Mouse (Mus musculus): ENCODE measurements around the gene Efcab8. TPM values are rescaled to one million over a fixed set of nuclear protein-coding genes. Genes with fewer than 3 reads are reported as not detected.

The Efcab8 gene
- polyA plus RNA-seq, 1 experiment from 2014 or later, result not detected

- H3K4me1 ChIP-seq, result peaks cover 7% of the 10 kb centered on the region; the same call in 1 of the 2 replicates
- ATAC-seq (ENCODE audit: insufficient number of reproducible peaks, insufficient read depth, low FRiP score, low TSS enrichment, low read depth), result no peak
- H3K27ac ChIP-seq, result no peak overlapping the region
- H3K9me3 ChIP-seq, result no peaks in the 10 kb centered on the region
- H3K4me3 ChIP-seq, result no peak overlapping the region
- no peak overlapping the region for H3K4me2 ChIP-seq
- H3K9ac ChIP-seq, result no peak overlapping the region
- no peaks in the 10 kb centered on the region for H3K36me3 ChIP-seq
- 81% methylated on average over 8 of the region's 8 CpGs for WGBS
- no peaks in the 10 kb centered on the region for H3K27me3 ChIP-seq
Observed at GRCm38 (mm10) chr2:153827171-153827830, 47.6 kb downstream of the Efcab8 start.

DNA sequence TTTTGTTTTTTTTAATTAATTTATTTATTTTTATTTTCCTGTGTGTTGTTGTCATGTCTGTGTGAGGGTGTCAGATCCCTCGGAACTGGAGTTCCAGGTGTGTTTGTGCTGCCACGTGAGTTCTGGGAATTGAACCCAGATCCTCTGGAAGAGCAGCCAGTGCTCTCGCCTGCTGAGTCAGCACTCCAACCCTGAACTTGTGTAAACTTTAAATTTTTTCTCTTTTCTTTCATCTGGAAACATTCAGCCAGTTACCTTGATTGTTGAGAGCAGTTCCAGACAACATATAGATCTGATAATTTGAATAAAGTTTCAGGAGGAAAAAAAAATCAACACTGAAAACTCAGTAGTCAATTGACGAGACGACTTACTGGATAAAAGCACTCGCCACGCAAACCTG, 49.0 kb downstream of the Efcab8 start:
- no peaks in the 10 kb centered on the region for H3K36me3 ChIP-seq
- no peaks in the 10 kb centered on the region for H3K9me3 ChIP-seq
- no peak overlapping the region for H3K9ac ChIP-seq
- no peak for ATAC-seq (ENCODE audit: insufficient number of reproducible peaks, insufficient read depth, low FRiP score, low TSS enrichment, low read depth)
- H3K4me1 ChIP-seq, result peaks cover 7% of the 10 kb centered on the region; the same call in 1 of the 2 replicates
- no peak overlapping the region for H3K4me2 ChIP-seq
- no peak overlapping the region for H3K27ac ChIP-seq
- H3K27me3 ChIP-seq, result no peaks in the 10 kb centered on the region
- WGBS, result 67% methylated on average over 7 of the region's 7 CpGs
- no peak overlapping the region for H3K4me3 ChIP-seq

- Histone ChIP-seq H3K27ac (no peak overlapping the region), H3K4me3 (no peak overlapping the region), H3K9me3 (no peaks in the 10 kb centered on the region), H3K4me2 (no peak overlapping the region), H3K36me3 (no peaks in the 10 kb centered on the region), H3K27me3 (no peaks in the 10 kb centered on the region), H3K9ac (no peak overlapping the region), H3K4me1 (no peaks in the 10 kb centered on the region)
- ATAC-seq (ENCODE audit: insufficient number of reproducible peaks, insufficient read depth, low FRiP score, low TSS enrichment, low read depth), result no peak
- WGBS, result 82% methylated on average over 8 of the region's 8 CpGs
Observed at GRCm38 (mm10) chr2:153833291-153833690, 53.6 kb downstream of the Efcab8 start.

- H3K27me3 ChIP-seq, result no peaks in the 10 kb centered on the region
- 83% methylated on average over 8 of the region's 8 CpGs for WGBS
- no peak overlapping the region for H3K4me3 ChIP-seq
- ATAC-seq (ENCODE audit: insufficient number of reproducible peaks, insufficient read depth, low FRiP score, low TSS enrichment, low read depth), result no peak
- H3K27ac ChIP-seq, result no peak overlapping the region
- H3K9ac ChIP-seq, result no peak overlapping the region
- no peak overlapping the region for H3K4me2 ChIP-seq
- H3K36me3 ChIP-seq, result no peaks in the 10 kb centered on the region
- H3K4me1 ChIP-seq, result no peaks in the 10 kb centered on the region
- no peaks in the 10 kb centered on the region for H3K9me3 ChIP-seq
Observed at GRCm38 (mm10) chr2:153842854-153843253, 63.1 kb downstream of the Efcab8 start.

DNA sequence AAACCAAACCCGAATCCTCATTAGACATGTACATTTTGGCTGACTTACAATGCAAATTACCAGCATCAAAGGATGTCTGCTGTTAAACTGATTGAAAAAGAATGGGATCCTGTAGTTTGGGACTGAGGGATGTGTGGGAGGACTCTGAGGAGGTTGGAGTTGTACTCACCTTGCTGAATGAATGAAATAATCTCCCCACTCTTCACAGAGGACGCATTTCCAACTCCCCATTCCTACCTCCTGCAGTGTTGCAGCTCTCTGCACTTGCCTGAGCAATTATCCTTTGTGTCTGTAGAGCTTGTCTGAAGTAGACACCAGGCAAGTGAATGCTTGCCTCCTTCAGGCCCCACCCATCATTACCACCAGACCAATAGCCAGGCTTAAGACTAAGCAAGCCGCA, 68.7 kb downstream of the Efcab8 start:
- Histone ChIP-seq H3K9me3 (no peaks in the 10 kb centered on the region), H3K36me3 (no peaks in the 10 kb centered on the region), H3K4me3 (no peak overlapping the region), H3K4me2 (no peak overlapping the region), H3K9ac (no peak overlapping the region), H3K27ac (no peak overlapping the region), H3K4me1 (no peaks in the 10 kb centered on the region), H3K27me3 (no peaks in the 10 kb centered on the region)
- WGBS, result 68% methylated on average over 3 of the region's 3 CpGs
- no peak for ATAC-seq (ENCODE audit: insufficient number of reproducible peaks, insufficient read depth, low FRiP score, low TSS enrichment, low read depth)

GRCm38 (mm10) chr2:153850351-153851029, 70.8 kb downstream of the Efcab8 start:
- 83% methylated on average over 6 of the region's 6 CpGs for WGBS
- no peak overlapping the region for H3K4me3 ChIP-seq
- H3K27ac ChIP-seq, result no peak overlapping the region

GRCm38 (mm10) chr2:153851030-153851360, 71.3 kb downstream of the Efcab8 start:
- WGBS, result 45% methylated on average over 4 of the region's 4 CpGs

More at GRCm38 (mm10) chr2:153850351-153851029, 70.8 kb downstream of the Efcab8 start:
- Histone ChIP-seq H3K27me3 (no peaks in the 10 kb centered on the region), H3K4me2 (no peak overlapping the region), H3K9me3 (no peaks in the 10 kb centered on the region), H3K9ac (no peak overlapping the region), H3K36me3 (no peaks in the 10 kb centered on the region), H3K4me1 (peaks cover 5% of the 10 kb centered on the region; the same call in 1 of the 2 replicates)
- no peak for ATAC-seq (ENCODE audit: insufficient number of reproducible peaks, insufficient read depth, low FRiP score, low TSS enrichment, low read depth)

GRCm38 (mm10) chr2:153853544-153853943, 73.8 kb downstream of the Efcab8 start:
- Histone ChIP-seq H3K4me1 (peaks cover 5% of the 10 kb centered on the region; the same call in 1 of the 2 replicates), H3K4me3 (no peak overlapping the region), H3K9me3 (no peaks in the 10 kb centered on the region), H3K9ac (no peak overlapping the region), H3K27ac (no peak overlapping the region), H3K36me3 (no peaks in the 10 kb centered on the region), H3K27me3 (no peaks in the 10 kb centered on the region), H3K4me2 (no peak overlapping the region)
- WGBS, result 11% methylated on average over 5 of the region's 5 CpGs
- ATAC-seq (ENCODE audit: insufficient number of reproducible peaks, insufficient read depth, low FRiP score, low TSS enrichment, low read depth), result no peak

More at GRCm38 (mm10) chr2:153851030-153851360, 71.3 kb downstream of the Efcab8 start:
- no peak for ATAC-seq (ENCODE audit: insufficient number of reproducible peaks, insufficient read depth, low FRiP score, low TSS enrichment, low read depth)
- Histone ChIP-seq H3K4me2 (no peak overlapping the region), H3K4me1 (peaks cover 5% of the 10 kb centered on the region; the same call in 1 of the 2 replicates), H3K27ac (no peak overlapping the region), H3K4me3 (no peak overlapping the region), H3K9ac (no peak overlapping the region), H3K9me3 (no peaks in the 10 kb centered on the region), H3K27me3 (no peaks in the 10 kb centered on the region), H3K36me3 (no peaks in the 10 kb centered on the region)

GRCm38 (mm10) chr2:153859581-153859980, 79.8 kb downstream of the Efcab8 start:
- Histone ChIP-seq H3K4me1 (peaks cover 3% of the 10 kb centered on the region; the same call in 1 of the 2 replicates), H3K27me3 (no peaks in the 10 kb centered on the region), H3K4me3 (no peak overlapping the region), H3K4me2 (no peak overlapping the region), H3K27ac (no peak overlapping the region), H3K9me3 (no peaks in the 10 kb centered on the region), H3K9ac (no peak overlapping the region), H3K36me3 (no peaks in the 10 kb centered on the region)
- ATAC-seq (ENCODE audit: insufficient number of reproducible peaks, insufficient read depth, low FRiP score, low TSS enrichment, low read depth), result no peak
- WGBS, result 29% methylated on average over 2 of the region's 2 CpGs

- no peaks in the 10 kb centered on the region for H3K9me3 ChIP-seq
- H3K9ac ChIP-seq, result no peak overlapping the region
- no peak overlapping the region for H3K27ac ChIP-seq
- no peak overlapping the region for H3K4me2 ChIP-seq
- H3K4me1 ChIP-seq, result peaks cover 3% of the 10 kb centered on the region; the same call in 1 of the 2 replicates
- no peak for ATAC-seq (ENCODE audit: insufficient number of reproducible peaks, insufficient read depth, low FRiP score, low TSS enrichment, low read depth)
- 84% methylated on average over 11 of the region's 11 CpGs for WGBS
- no peaks in the 10 kb centered on the region for H3K36me3 ChIP-seq
- no peaks in the 10 kb centered on the region for H3K27me3 ChIP-seq
- H3K4me3 ChIP-seq, result no peak overlapping the region
Observed at GRCm38 (mm10) chr2:153860315-153860714, 80.6 kb downstream of the Efcab8 start.

- no peaks in the 10 kb centered on the region for H3K9me3 ChIP-seq
- H3K4me1 ChIP-seq, result peaks cover 3% of the 10 kb centered on the region; the same call in 1 of the 2 replicates
- no peak overlapping the region for H3K27ac ChIP-seq
- H3K36me3 ChIP-seq, result no peaks in the 10 kb centered on the region
- no peak for ATAC-seq (ENCODE audit: insufficient number of reproducible peaks, insufficient read depth, low FRiP score, low TSS enrichment, low read depth)
- no peak overlapping the region for H3K9ac ChIP-seq
- WGBS, result 72% methylated on average over 3 of the region's 3 CpGs
- no peaks in the 10 kb centered on the region for H3K27me3 ChIP-seq
- no peak overlapping the region for H3K4me2 ChIP-seq
- no peak overlapping the region for H3K4me3 ChIP-seq
Observed at GRCm38 (mm10) chr2:153860715-153861114, 81.0 kb downstream of the Efcab8 start.

GRCm38 (mm10) chr2:153861960-153862359, 82.2 kb downstream of the Efcab8 start:
- WGBS, result 70% methylated on average over 3 of the region's 3 CpGs
- no peak overlapping the region for H3K4me2 ChIP-seq
- peaks cover 3% of the 10 kb centered on the region; the same call in 1 of the 2 replicates for H3K4me1 ChIP-seq
- no peaks in the 10 kb centered on the region for H3K36me3 ChIP-seq
- no peak overlapping the region for H3K9ac ChIP-seq
- no peaks in the 10 kb centered on the region for H3K27me3 ChIP-seq
- no peak for ATAC-seq (ENCODE audit: insufficient number of reproducible peaks, insufficient read depth, low FRiP score, low TSS enrichment, low read depth)
- H3K9me3 ChIP-seq, result no peaks in the 10 kb centered on the region
- H3K4me3 ChIP-seq, result no peak overlapping the region
- H3K27ac ChIP-seq, result no peak overlapping the region
